Mouse (Mus musculus): ENCODE measurements at regions not wholly inside any gene's neighbourhood (a gene's known extent, or its start where the extent isn't known, plus 50 kb on each side); places are given as distances from the start of the nearest gene placed in this dataset.

- no peak for TF ChIP-seq CTCF (IDR thresholded peaks at IDR 0.05)
- H3K27me3 ChIP-seq, result no peaks in the 10 kb centered on the region
- ATAC-seq, result no peak
- ChIA-PET POLR2A (no interaction called here), CTCF (no interaction called here)
- in situ Hi-C loops (cut with MboI; ENCODE audit: low pct_unique_long_range_greater_than_20kb), result no loop called here
- DNase-seq (ENCODE audit: low read depth, low spot score), result no peak
Observed at GRCm38 (mm10) chr13:107491423-107491822, 469.5 kb upstream of the Kif2a start.

GRCm38 (mm10) chr13:107485400-107486017 lies 463.6 kb upstream of the Kif2a start:
- ChIA-PET CTCF (interaction anchor here (1.1 to 1.7 kb wide), 2 partner anchors 9 to 24 kb away, joined by 4 to 6 read pairs; no protein-coding TSS in a partner anchor), POLR2A (no interaction called here)
- in situ Hi-C loops (cut with MboI; ENCODE audit: low pct_unique_long_range_greater_than_20kb), result no loop called here
- H3K27me3 ChIP-seq, result no peaks in the 10 kb centered on the region
- no peak for TF ChIP-seq CTCF (IDR thresholded peaks at IDR 0.05)
- peak; percentile 98 for ATAC-seq
- peak; percentile 67 for DNase-seq (ENCODE audit: low read depth, low spot score)

DNA sequence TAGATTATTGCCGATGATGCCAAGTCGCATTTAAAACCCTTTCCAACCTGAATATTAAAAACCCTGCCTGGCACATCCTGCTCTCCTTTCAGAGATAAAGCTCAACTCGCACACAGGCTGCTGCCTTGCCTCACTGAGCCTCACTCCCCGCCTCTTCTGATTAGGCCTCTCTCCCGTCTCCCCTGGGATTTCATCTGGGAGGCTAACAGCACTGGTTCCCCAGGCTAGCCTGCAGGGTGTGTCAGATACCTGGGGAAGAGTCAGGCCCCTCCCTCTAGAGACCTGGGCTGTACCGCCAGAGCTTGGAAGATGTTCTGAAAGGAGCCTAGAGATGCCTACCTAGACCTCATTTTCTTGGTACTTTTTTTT lies 462.7 kb upstream of the Kif2a start:
- ATAC-seq (no peak), DNase-seq (ENCODE audit: low read depth, low spot score) (no peak)
- in situ Hi-C loops (cut with MboI; ENCODE audit: low pct_unique_long_range_greater_than_20kb), result no loop called here
- TF ChIP-seq CTCF (IDR thresholded peaks at IDR 0.05), result no peak
- H3K27me3 ChIP-seq, result peaks cover 6% of the 10 kb centered on the region
- POLR2A ChIA-PET, result no interaction called here
- CTCF ChIA-PET, result interaction anchor here (1.7 kb wide), 1 partner anchor 8 kb away, joined by 6 read pairs; no protein-coding TSS in a partner anchor

DNA sequence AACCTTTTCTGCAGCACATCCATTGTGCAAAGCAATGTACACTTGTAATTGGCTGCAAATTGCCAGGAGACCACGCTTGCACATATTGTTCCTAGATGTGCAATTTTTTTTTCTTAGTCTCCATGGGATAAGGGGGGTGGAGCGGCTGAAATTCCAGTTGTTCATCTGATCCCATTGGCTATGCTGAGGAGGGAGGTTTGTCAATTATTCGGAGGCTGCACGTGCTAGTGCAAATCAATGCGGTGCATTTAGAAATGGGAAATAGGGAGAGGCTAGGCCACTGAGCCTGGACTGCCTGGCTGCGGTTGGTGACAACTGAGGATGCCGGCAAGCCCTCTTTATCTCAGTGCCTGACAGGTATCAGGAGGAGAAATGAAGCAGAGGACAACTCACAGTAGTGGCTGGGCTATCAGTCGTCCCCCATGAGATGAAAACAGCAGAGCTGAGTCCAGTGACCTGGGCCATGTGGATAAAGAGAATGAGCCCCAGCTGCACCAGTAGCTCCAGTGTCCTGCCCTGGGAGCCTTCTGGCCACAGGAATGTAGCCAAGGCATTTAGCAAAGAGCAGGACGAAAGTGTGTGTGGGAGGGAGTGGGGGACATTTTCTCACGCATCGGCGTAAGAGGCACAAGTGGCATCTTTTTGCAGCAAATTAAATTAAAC lies 462.2 kb upstream of the Kif2a start:
- ATAC-seq (no peak), DNase-seq (ENCODE audit: low read depth, low spot score) (no peak)
- CTCF ChIA-PET, result interaction anchor here (1.7 kb wide), 1 partner anchor 8 kb away, joined by 6 read pairs; no protein-coding TSS in a partner anchor
- in situ Hi-C loops (cut with MboI; ENCODE audit: low pct_unique_long_range_greater_than_20kb), result no loop called here
- H3K27me3 ChIP-seq, result peaks cover 6% of the 10 kb centered on the region
- no peak for TF ChIP-seq CTCF (IDR thresholded peaks at IDR 0.05)
- POLR2A ChIA-PET, result no interaction called here

GRCm38 (mm10) chr13:107475166-107475565 lies 453.2 kb upstream of the Kif2a start:
- TF ChIP-seq CTCF (IDR thresholded peaks at IDR 0.05), result no peak
- ChIA-PET CTCF (interaction anchor here (1.9 kb wide), 1 partner anchor 10 kb away, joined by 6 read pairs; no protein-coding TSS in a partner anchor), POLR2A (no interaction called here)
- no peak for ATAC-seq
- peaks cover 5% of the 10 kb centered on the region for H3K27me3 ChIP-seq
- in situ Hi-C loops (cut with MboI; ENCODE audit: low pct_unique_long_range_greater_than_20kb), result no loop called here
- DNase-seq (ENCODE audit: low read depth, low spot score), result no peak

- in situ Hi-C loops (cut with MboI; ENCODE audit: low pct_unique_long_range_greater_than_20kb), result loop anchor here (10.0 to 25.0 kb wide), 2 partner anchors 218 to 675 kb away; no protein-coding TSS in a partner anchor
- ChIA-PET POLR2A (no interaction called here), CTCF (interaction anchor here (0.6 kb wide), 1 partner anchor 8 kb away, joined by 3 read pairs; no protein-coding TSS in a partner anchor)
- H3K27me3 ChIP-seq, result no peaks in the 10 kb centered on the region
- ATAC-seq, result peak; percentile 73
- TF ChIP-seq CTCF (IDR thresholded peaks at IDR 0.05), result no peak
- no peak for DNase-seq (ENCODE audit: low read depth, low spot score)
Observed at GRCm38 (mm10) chr13:107469491-107470276, 447.8 kb upstream of the Kif2a start.

- ATAC-seq (no peak), DNase-seq (ENCODE audit: low read depth, low spot score) (no peak)
- H3K27me3 ChIP-seq, result no peaks in the 10 kb centered on the region
- TF ChIP-seq CTCF (IDR thresholded peaks at IDR 0.05), result no peak
- in situ Hi-C loops (cut with MboI; ENCODE audit: low pct_unique_long_range_greater_than_20kb), result loop anchor here (5.0 to 25.0 kb wide), 3 partner anchors 225 to 682 kb away; no protein-coding TSS in a partner anchor
- ChIA-PET CTCF (no interaction called here), POLR2A (interaction anchor here (0.7 kb wide), 1 partner anchor 171 kb away, joined by 3 read pairs; no protein-coding TSS in a partner anchor)
Observed at GRCm38 (mm10) chr13:107462791-107463190, 440.9 kb upstream of the Kif2a start.

DNA sequence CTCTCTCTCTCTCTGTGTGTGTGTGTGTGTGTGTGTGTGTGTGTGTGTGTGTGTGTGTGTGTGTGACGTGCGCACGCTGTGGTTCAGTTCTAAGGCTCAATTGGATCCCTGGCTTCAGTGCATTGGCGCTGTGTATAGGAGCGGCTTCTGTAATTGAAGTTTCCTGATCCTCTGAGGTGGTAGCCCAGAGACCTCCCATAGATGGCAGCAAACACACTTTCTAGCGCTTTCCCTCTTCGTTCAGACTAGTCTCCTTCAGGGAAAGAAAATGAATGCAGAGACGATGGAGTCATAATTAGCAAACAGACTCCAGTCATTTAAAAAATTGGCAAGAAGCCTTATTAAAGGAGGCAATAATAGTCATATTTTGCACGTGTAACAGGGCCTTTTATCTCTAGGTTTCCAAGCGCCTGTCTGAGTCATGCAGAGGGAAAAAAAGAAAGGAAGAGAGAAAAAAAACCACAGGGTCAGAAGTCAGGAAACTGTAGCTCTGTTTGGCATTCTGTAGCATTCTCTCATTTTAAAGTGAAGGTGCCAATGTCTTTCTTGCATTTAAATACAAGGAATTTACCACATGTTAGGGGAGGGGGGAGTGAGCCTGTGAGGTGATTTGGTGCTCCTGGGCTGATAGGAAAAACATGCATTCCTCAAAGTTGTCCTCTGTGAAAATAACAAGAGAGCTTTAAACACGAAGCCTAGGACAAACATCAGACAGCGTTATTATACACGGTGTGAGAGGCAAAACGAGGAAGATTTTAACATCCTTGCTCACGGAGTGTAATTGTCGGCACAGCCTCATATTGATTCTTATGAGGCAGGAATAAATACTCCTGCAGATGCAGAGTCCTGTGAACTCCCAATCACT lies 439.4 kb upstream of the Kif2a start:
- peak; percentile 43 for DNase-seq (ENCODE audit: low read depth, low spot score)
- CTCF ChIA-PET, result interaction anchor here (0.8 to 1.4 kb wide), 9 partner anchors 8 to 583 kb away, joined by 3 to 5 read pairs (median 3); partner anchors contain the start of gene Smim15
- peak; percentile 85 for ATAC-seq
- in situ Hi-C loops (cut with MboI; ENCODE audit: low pct_unique_long_range_greater_than_20kb), result loop anchor here (5.0 to 25.0 kb wide), 3 partner anchors 226 to 684 kb away; no protein-coding TSS in a partner anchor
- POLR2A ChIA-PET, result interaction anchor here (0.7 to 0.8 kb wide), 2 partner anchors 434 to 479 kb away, joined by 3 read pairs; no protein-coding TSS in a partner anchor
- peak; percentile 74 for TF ChIP-seq CTCF (IDR thresholded peaks at IDR 0.05)
- H3K27me3 ChIP-seq, result no peaks in the 10 kb centered on the region

DNA sequence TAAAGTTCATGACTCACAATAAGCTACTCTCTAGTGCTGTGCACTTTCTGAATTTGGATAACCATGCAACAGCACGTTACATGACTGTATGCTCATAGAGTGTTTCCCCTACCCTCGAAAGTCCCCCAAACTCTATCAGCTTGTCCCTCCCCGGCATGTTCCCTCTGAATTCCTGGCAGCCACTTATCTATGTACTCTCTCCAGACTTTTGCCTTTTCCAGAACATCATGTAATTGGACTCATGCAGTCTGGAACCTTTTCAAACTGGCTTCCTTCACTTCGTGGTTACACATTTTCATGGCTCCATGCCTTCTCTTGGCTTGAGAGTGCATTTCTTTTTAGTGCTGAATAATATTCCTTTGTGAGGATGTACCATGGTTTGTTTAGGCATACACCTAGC lies 436.8 kb upstream of the Kif2a start:
- peaks cover 4% of the 10 kb centered on the region for H3K27me3 ChIP-seq
- DNase-seq (ENCODE audit: low read depth, low spot score) (no peak), ATAC-seq (no peak)
- ChIA-PET CTCF (no interaction called here), POLR2A (no interaction called here)
- TF ChIP-seq CTCF (IDR thresholded peaks at IDR 0.05), result no peak
- in situ Hi-C loops (cut with MboI; ENCODE audit: low pct_unique_long_range_greater_than_20kb), result loop anchor here (10.0 to 25.0 kb wide), 2 partner anchors 229 to 586 kb away; partner anchors contain the start of gene Smim15

DNA sequence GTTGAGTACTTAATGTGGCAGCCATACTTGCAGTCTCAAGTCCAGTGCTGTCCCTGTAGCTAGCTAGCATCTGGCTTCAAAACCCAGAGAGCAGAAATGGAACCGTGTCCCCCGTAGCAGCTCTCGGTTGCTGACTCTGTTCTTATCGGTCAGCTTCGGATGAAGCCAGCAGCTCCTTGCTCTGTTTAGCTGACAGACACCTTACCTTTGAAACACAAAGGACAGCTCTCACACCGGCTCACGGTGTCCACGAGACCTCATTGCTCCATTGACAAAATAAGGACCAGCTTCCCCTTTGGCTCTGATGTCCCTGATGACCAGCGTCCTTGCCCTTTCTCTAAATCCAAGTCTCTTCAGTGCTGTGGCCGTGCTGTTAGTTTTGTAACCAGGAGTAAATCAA lies 435.3 kb upstream of the Kif2a start:
- in situ Hi-C loops (cut with MboI; ENCODE audit: low pct_unique_long_range_greater_than_20kb), result loop anchor here (10.0 to 25.0 kb wide), 2 partner anchors 230 to 588 kb away; partner anchors contain the start of gene Smim15
- no peak for TF ChIP-seq CTCF (IDR thresholded peaks at IDR 0.05)
- CTCF ChIA-PET, result no interaction called here
- POLR2A ChIA-PET, result no interaction called here
- ATAC-seq (no peak), DNase-seq (ENCODE audit: low read depth, low spot score) (no peak)
- H3K27me3 ChIP-seq, result peaks cover 4% of the 10 kb centered on the region
